7 mouse cellular contexts compared by ENCODE assay signal in genomic region chr11:78245261-78245626, GRCm38 (mm10). TPM values are rescaled to one million over a fixed set of nuclear protein-coding genes. Genes with fewer than 3 reads are reported as not detected.
DNase-seq lines count a peak whose midpoint lies in the region; ATAC-seq and TF ChIP-seq lines count a peak whose summit lies in the region.

No protein-coding gene starts in this region.

- H3K36me3 ChIP-seq in lung, embryonic 14.5 days (ENCODE audit: insufficient read depth): peaks cover 7% of the 10 kb centered on the region; the same call in 1 of the 2 replicates
- peaks cover 13% of the 10 kb centered on the region for H3K36me3 ChIP-seq in embryonic facial prominence, embryonic 13.5 days
- peaks cover 16% of the 10 kb centered on the region for H3K36me3 ChIP-seq in intestine, postnatal 0 days (ENCODE audit: control insufficient read depth, insufficient read depth)
- peaks cover 10% of the 10 kb centered on the region for H3K36me3 ChIP-seq in neural tube, embryonic 13.5 days

- ATAC-seq in lung, embryonic 14.5 days (ENCODE audit: insufficient read depth): no peak
- no peak for ATAC-seq in embryonic facial prominence, embryonic 13.5 days (ENCODE audit: insufficient number of reproducible peaks, insufficient read depth, low FRiP score, low TSS enrichment, low read depth)
- ATAC-seq in intestine, postnatal 0 days: peak; percentile 5
- no peak for ATAC-seq in neural tube, embryonic 13.5 days (ENCODE audit: low read depth)

- no peak for DNase-seq in lung, embryonic 14.5 days
- no peak for DNase-seq in lung, adult 18-20 months
- no peak for DNase-seq in left cerebral cortex, postnatal 36 days (ENCODE audit: low spot score in 2 of 2)
- no peak for DNase-seq in gastrocnemius, adult 8-10 months (ENCODE audit: low spot score in 2 of 2)

- H3K9me3 ChIP-seq in lung, embryonic 14.5 days (ENCODE audit: low read depth, low read length): no peaks in the 10 kb centered on the region
- no peaks in the 10 kb centered on the region for H3K9me3 ChIP-seq in embryonic facial prominence, embryonic 13.5 days
- H3K9me3 ChIP-seq in intestine, postnatal 0 days (ENCODE audit: control insufficient read depth): no peaks in the 10 kb centered on the region
- H3K9me3 ChIP-seq in neural tube, embryonic 13.5 days: no peaks in the 10 kb centered on the region

- H3K9ac ChIP-seq in lung, embryonic 14.5 days: peak overlapping the region; percentile 97
- H3K9ac ChIP-seq in embryonic facial prominence, embryonic 13.5 days: peak overlapping the region; percentile 95
- H3K9ac ChIP-seq in intestine, postnatal 0 days (ENCODE audit: low read depth, low read length): peak overlapping the region; percentile 82
- H3K9ac ChIP-seq in neural tube, embryonic 13.5 days: peak overlapping the region; percentile 95

- intact Hi-C loops in left cerebral cortex, postnatal 36 days (cut with DNase I): no loop called here

- H3K4me1 ChIP-seq in lung, embryonic 14.5 days (ENCODE audit: insufficient read depth): peaks cover 15% of the 10 kb centered on the region
- peaks cover 32% of the 10 kb centered on the region for H3K4me1 ChIP-seq in embryonic facial prominence, embryonic 13.5 days
- peaks cover 5% of the 10 kb centered on the region for H3K4me1 ChIP-seq in intestine, postnatal 0 days (replicated peaks; ENCODE audit: control insufficient read depth, insufficient read depth, low read length)
- peaks cover 70% of the 10 kb centered on the region for H3K4me1 ChIP-seq in neural tube, embryonic 13.5 days (replicated peaks)

- H3K4me2 ChIP-seq in lung, embryonic 14.5 days: peak overlapping the region; percentile 72
- peak overlapping the region; percentile 79 for H3K4me2 ChIP-seq in embryonic facial prominence, embryonic 13.5 days
- H3K4me2 ChIP-seq in intestine, postnatal 0 days (replicated peaks; ENCODE audit: low read depth): peak overlapping the region; percentile 72
- peak overlapping the region; percentile 91 for H3K4me2 ChIP-seq in neural tube, embryonic 13.5 days

- no peaks in the 10 kb centered on the region for H3K27me3 ChIP-seq in lung, embryonic 14.5 days (ENCODE audit: insufficient read depth, low read length)
- no peaks in the 10 kb centered on the region for H3K27me3 ChIP-seq in embryonic facial prominence, embryonic 13.5 days
- no peaks in the 10 kb centered on the region for H3K27me3 ChIP-seq in intestine, postnatal 0 days (replicated peaks; ENCODE audit: control insufficient read depth, insufficient read depth, low read length)
- H3K27me3 ChIP-seq in neural tube, embryonic 13.5 days: no peaks in the 10 kb centered on the region

- TF ChIP-seq CTCF in lung, embryonic 14.5 days (IDR thresholded peaks at IDR 0.05; ENCODE audit: low read depth): no peak
- no peak for TF ChIP-seq CTCF in intestine, postnatal 0 days (IDR thresholded peaks at IDR 0.05; ENCODE audit: low read depth)

- H3K27ac ChIP-seq in lung, embryonic 14.5 days (ENCODE audit: low read depth): peak overlapping the region; percentile 94
- H3K27ac ChIP-seq in embryonic facial prominence, embryonic 13.5 days: peak overlapping the region; percentile 95
- H3K27ac ChIP-seq in intestine, postnatal 0 days (ENCODE audit: low read depth, low read length): peak overlapping the region; percentile 93
- H3K27ac ChIP-seq in neural tube, embryonic 13.5 days (replicated peaks): peak overlapping the region; percentile 95

- WGBS in lung, embryonic 14.5 days: 0% methylated on average over 19 of the region's 19 CpGs
- under 1% methylated on average over 19 of the region's 19 CpGs for WGBS in embryonic facial prominence, embryonic 13.5 days
- under 1% methylated on average over 19 of the region's 19 CpGs for WGBS in intestine, postnatal 0 days
- whole genome bisulfite sequencing in neural tube, embryonic 13.5 days: under 1% methylated on average over 19 of the region's 19 CpGs

- H3K4me3 ChIP-seq in lung, embryonic 14.5 days (ENCODE audit: low read depth, low read length): peak overlapping the region; percentile 97
- peak overlapping the region; percentile 96 for H3K4me3 ChIP-seq in embryonic facial prominence, embryonic 13.5 days
- H3K4me3 ChIP-seq in intestine, postnatal 0 days (ENCODE audit: low read depth, low read length): peak overlapping the region; percentile 72
- peak overlapping the region; percentile 97 for H3K4me3 ChIP-seq in neural tube, embryonic 13.5 days

RNA-seq across cellular contexts. Expression of gene Sdf2, which starts 0.3 kb away (rescaled TPM):
- polyA plus RNA-seq in lung, embryonic 14.5 days (2014; fragmentation: Nextera tagmentation; extraction: Ambion mirVana): 72.6 and 76.7 TPM in 2 replicates
- 81.9 and 90.6 TPM in 2 replicates for polyA plus RNA-seq in embryonic facial prominence, embryonic 13.5 days (2015; fragmentation: Nextera tagmentation; extraction: Ambion mirVana)
- 61.8 and 66.6 TPM in 2 replicates for polyA plus RNA-seq in intestine, postnatal 0 days (2015; fragmentation: Nextera tagmentation; extraction: Ambion mirVana)
- 89.9 and 90.1 TPM in 2 replicates for polyA plus RNA-seq in neural tube, embryonic 13.5 days (2015; fragmentation: Nextera tagmentation; extraction: Ambion mirVana)
- total RNA-seq in left cerebral cortex, postnatal 36 days (2021): 10 to 100 TPM; 61.0 to 64.6 TPM
- 10 to 100 TPM; 46.6 to 51.5 (median 47.2) TPM for total RNA-seq in gastrocnemius, adult 8-10 months (2022)

RNA-seq across cellular contexts. Expression of gene Supt6, which starts 0.5 kb away (rescaled TPM):
- polyA plus RNA-seq in lung, embryonic 14.5 days (2014; fragmentation: Nextera tagmentation; extraction: Ambion mirVana): 25.8 and 27.9 TPM in 2 replicates
- 30.3 and 32.2 TPM in 2 replicates for polyA plus RNA-seq in embryonic facial prominence, embryonic 13.5 days (2015; fragmentation: Nextera tagmentation; extraction: Ambion mirVana)
- 8.8 and 9.5 TPM in 2 replicates for polyA plus RNA-seq in intestine, postnatal 0 days (2015; fragmentation: Nextera tagmentation; extraction: Ambion mirVana)
- polyA plus RNA-seq in neural tube, embryonic 13.5 days (2015; fragmentation: Nextera tagmentation; extraction: Ambion mirVana): 28.2 and 29.5 TPM in 2 replicates
- total RNA-seq in left cerebral cortex, postnatal 36 days (2021): 100 to 1,000 TPM in 1 of 2 experiments, 10 to 100 TPM in 1; 95.1 to 100 TPM
- 10 to 100 TPM; 27.8 to 33.0 (median 31.7) TPM for total RNA-seq in gastrocnemius, adult 8-10 months (2022)

RNA-seq across cellular contexts. Expression of gene 2610507B11Rik, which starts 16.3 kb away (rescaled TPM):
- polyA plus RNA-seq in lung, embryonic 14.5 days (2014; fragmentation: Nextera tagmentation; extraction: Ambion mirVana): 71.2 and 76.8 TPM in 2 replicates
- polyA plus RNA-seq in embryonic facial prominence, embryonic 13.5 days (2015; fragmentation: Nextera tagmentation; extraction: Ambion mirVana): 73.7 and 79.6 TPM in 2 replicates
- 49.9 and 54.9 TPM in 2 replicates for polyA plus RNA-seq in intestine, postnatal 0 days (2015; fragmentation: Nextera tagmentation; extraction: Ambion mirVana)
- 57.9 and 64.2 TPM in 2 replicates for polyA plus RNA-seq in neural tube, embryonic 13.5 days (2015; fragmentation: Nextera tagmentation; extraction: Ambion mirVana)
- total RNA-seq in left cerebral cortex, postnatal 36 days (2021): 100 to 1,000 TPM; 177 TPM
- 100 to 1,000 TPM; 211 to 289 (median 233) TPM for total RNA-seq in gastrocnemius, adult 8-10 months (2022)

RNA-seq across cellular contexts. Expression of gene BC030499, which starts 45.4 kb away (rescaled TPM):
- 0.45 and 0.66 TPM in 2 replicates for polyA plus RNA-seq in lung, embryonic 14.5 days (2014; fragmentation: Nextera tagmentation; extraction: Ambion mirVana)
- 0.28 TPM in 1 of 2 replicates, not detected in the other for polyA plus RNA-seq in embryonic facial prominence, embryonic 13.5 days (2015; fragmentation: Nextera tagmentation; extraction: Ambion mirVana)
- 0.07 TPM in 1 of 2 replicates, not detected in the other for polyA plus RNA-seq in intestine, postnatal 0 days (2015; fragmentation: Nextera tagmentation; extraction: Ambion mirVana)
- polyA plus RNA-seq in neural tube, embryonic 13.5 days (2015; fragmentation: Nextera tagmentation; extraction: Ambion mirVana): 0.19 and 0.25 TPM in 2 replicates
- 10 to 100 TPM; 11.3 to 25.5 TPM for total RNA-seq in left cerebral cortex, postnatal 36 days (2021)
- total RNA-seq in gastrocnemius, adult 8-10 months (2022): under 1 TPM; 0.13 to 0.49 (median 0.16) TPM

RNA-seq across cellular contexts. Expression of gene Proca1, which starts 52.1 kb away (rescaled TPM):
- 2.8 TPM in 2 replicates for polyA plus RNA-seq in lung, embryonic 14.5 days (2014; fragmentation: Nextera tagmentation; extraction: Ambion mirVana)
- 3.2 and 4.1 TPM in 2 replicates for polyA plus RNA-seq in embryonic facial prominence, embryonic 13.5 days (2015; fragmentation: Nextera tagmentation; extraction: Ambion mirVana)
- polyA plus RNA-seq in intestine, postnatal 0 days (2015; fragmentation: Nextera tagmentation; extraction: Ambion mirVana): 0.77 and 1.1 TPM in 2 replicates
- polyA plus RNA-seq in neural tube, embryonic 13.5 days (2015; fragmentation: Nextera tagmentation; extraction: Ambion mirVana): 1.7 and 2.3 TPM in 2 replicates
- total RNA-seq in left cerebral cortex, postnatal 36 days (2021): 1 to 10 TPM; 6.6 to 8.7 TPM
- under 1 TPM; 0.34 to 0.88 (median 0.52) TPM for total RNA-seq in gastrocnemius, adult 8-10 months (2022)
